Mouse (Mus musculus): Measurements from ENCODE around the gene Gabarap. TPM values are rescaled to one million over a fixed set of nuclear protein-coding genes. Genes with fewer than 3 reads are reported as not detected.

Gabarap gene
- polyA plus RNA-seq, 1 experiment from 2014 or later: 1,136 TPM

DNA sequence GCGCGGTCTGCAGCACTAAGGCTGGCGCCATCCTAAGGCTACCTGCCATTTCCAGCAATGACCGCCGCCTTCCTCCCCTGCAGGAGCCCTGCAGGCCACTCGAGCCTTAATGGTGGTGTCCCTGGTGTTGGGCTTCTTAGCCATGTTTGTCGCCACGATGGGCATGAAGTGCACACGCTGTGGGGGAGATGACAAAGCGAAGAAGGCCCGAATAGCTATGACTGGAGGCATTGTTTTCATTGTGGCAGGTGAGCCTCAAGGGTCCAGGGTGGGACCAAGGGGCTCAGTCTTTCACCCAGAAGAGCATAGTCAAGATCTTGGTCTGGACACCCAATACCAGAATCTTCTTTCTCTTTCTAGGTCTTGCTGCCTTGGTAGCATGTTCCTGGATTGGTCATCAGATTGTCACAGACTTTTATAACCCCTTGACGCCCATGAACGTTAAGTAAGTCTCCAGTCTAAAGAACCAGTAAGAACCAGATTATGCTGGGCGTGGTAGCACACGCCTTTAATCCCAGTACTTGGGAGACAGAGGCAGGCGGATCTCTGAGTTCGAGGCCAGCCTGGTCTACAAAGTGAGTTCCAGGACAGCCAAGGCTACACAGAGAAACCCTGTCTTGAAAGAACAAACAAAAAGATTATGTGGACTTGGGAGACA lies 24.0 kb upstream of the Gabarap start:
- WGBS: 19% methylated on average over 17 of the region's 17 CpGs
- Histone ChIP-seq H3K4me1 (replicated peaks; ENCODE audit: control insufficient read depth, insufficient read depth, low read length) (no peaks in the 10 kb centered on the region), H3K4me2 (replicated peaks; ENCODE audit: low read depth) (peak overlapping the region; percentile 70), H3K27me3 (replicated peaks; ENCODE audit: control insufficient read depth, insufficient read depth, low read length) (0 out of 2 replicates have a peak, but pooled peaks cover 4% of the 10 kb centered on the region), H3K9ac (ENCODE audit: low read depth, low read length) (peak overlapping the region; percentile 90), H3K4me3 (ENCODE audit: low read depth, low read length) (peak overlapping the region; percentile 68), H3K36me3 (ENCODE audit: control insufficient read depth, insufficient read depth) (peaks cover 12% of the 10 kb centered on the region), H3K9me3 (ENCODE audit: control insufficient read depth) (no peaks in the 10 kb centered on the region), H3K27ac (ENCODE audit: low read depth, low read length) (peak overlapping the region; percentile 96)
- no peak for ATAC-seq
- TF ChIP-seq CTCF (IDR thresholded peaks at IDR 0.05; ENCODE audit: low read depth): no peak

DNA sequence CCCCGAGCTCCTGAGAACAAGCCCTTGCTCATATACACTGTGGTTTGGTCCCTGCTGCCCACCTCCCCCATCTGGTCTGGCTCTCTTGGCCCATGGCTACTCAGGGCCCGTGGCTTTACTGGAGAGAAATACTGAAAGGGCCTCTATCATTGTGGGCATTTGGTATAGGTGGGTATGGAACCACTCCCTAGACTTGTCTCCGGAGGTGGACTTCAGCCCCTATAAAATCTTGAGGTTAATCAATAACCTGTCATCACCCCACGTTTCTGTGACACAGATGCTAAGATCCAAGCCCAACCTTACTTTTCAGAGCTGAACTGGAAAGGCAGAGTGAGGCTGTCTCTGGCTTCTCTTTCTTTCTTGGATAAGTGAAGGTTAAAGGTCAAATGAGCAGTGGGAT lies 22.1 kb upstream of the Gabarap start:
- ATAC-seq: peak; percentile 49
- Histone ChIP-seq H3K36me3 (ENCODE audit: control insufficient read depth, insufficient read depth) (peaks cover 27% of the 10 kb centered on the region), H3K4me2 (replicated peaks; ENCODE audit: low read depth) (peak overlapping the region; percentile 70), H3K27me3 (replicated peaks; ENCODE audit: control insufficient read depth, insufficient read depth, low read length) (0 out of 2 replicates have a peak, but pooled peaks cover 4% of the 10 kb centered on the region), H3K4me1 (replicated peaks; ENCODE audit: control insufficient read depth, insufficient read depth, low read length) (no peaks in the 10 kb centered on the region), H3K9ac (ENCODE audit: low read depth, low read length) (no peak overlapping the region), H3K9me3 (ENCODE audit: control insufficient read depth) (no peaks in the 10 kb centered on the region), H3K27ac (ENCODE audit: low read depth, low read length) (peak overlapping the region; percentile 96), H3K4me3 (ENCODE audit: low read depth, low read length) (no peak overlapping the region)
- WGBS: 33% methylated on average over 4 of the region's 4 CpGs
- TF ChIP-seq CTCF (IDR thresholded peaks at IDR 0.05; ENCODE audit: low read depth): no peak

DNA sequence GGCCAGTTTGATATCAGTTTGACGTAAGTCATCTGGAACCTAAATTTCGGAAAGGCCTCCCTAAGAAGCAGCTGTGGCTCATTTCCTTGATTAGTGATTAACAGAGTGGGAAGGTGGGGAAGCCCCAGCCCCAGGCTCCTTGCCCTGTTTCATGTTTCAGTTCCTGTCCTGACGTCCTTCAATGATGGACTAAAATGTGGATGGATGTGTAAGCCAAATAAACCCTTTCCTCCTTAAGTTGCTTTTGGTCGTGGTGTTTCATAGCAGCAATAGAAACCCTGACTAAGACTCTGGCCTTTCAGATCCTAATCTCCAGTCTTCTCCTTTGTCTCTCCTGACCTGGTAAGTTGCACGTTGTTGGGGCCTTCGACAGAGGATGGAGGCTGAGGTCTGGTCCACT lies 20.7 kb upstream of the Gabarap start:
- Histone ChIP-seq H3K4me3 (ENCODE audit: low read depth, low read length) (no peak overlapping the region), H3K27me3 (replicated peaks; ENCODE audit: control insufficient read depth, insufficient read depth, low read length) (0 out of 2 replicates have a peak, but pooled peaks cover 3% of the 10 kb centered on the region), H3K27ac (ENCODE audit: low read depth, low read length) (peak overlapping the region; percentile 17; the same call in 1 of the 2 replicates), H3K36me3 (ENCODE audit: control insufficient read depth, insufficient read depth) (peaks cover 35% of the 10 kb centered on the region), H3K4me2 (replicated peaks; ENCODE audit: low read depth) (0 out of 2 replicates have a peak overlapping the region, but pooled peaks have one; percentile 2), H3K9ac (ENCODE audit: low read depth, low read length) (no peak overlapping the region), H3K9me3 (ENCODE audit: control insufficient read depth) (no peaks in the 10 kb centered on the region), H3K4me1 (replicated peaks; ENCODE audit: control insufficient read depth, insufficient read depth, low read length) (no peaks in the 10 kb centered on the region)
- TF ChIP-seq CTCF (IDR thresholded peaks at IDR 0.05; ENCODE audit: low read depth): no peak
- WGBS: 41% methylated on average over 6 of the region's 6 CpGs
- ATAC-seq: no peak

DNA sequence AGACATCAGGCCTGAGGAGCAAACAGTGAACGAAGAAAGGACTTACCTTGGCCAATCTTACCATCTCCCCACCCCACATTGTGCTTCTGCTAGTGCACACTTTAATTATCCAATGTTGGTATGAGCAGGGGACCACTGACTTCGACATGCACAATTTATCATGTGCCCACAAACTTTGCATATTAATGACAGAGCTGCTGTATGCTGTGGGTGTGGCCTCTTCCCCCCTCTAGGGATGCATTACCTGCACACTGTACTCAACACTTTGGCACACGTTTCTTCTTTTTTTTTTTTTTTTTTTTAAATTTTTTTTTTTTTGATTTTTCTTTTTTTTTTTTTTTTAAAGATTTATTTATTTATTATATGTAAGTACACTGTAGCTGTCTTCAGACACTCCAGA lies 20.2 kb upstream of the Gabarap start:
- Histone ChIP-seq H3K4me2 (replicated peaks; ENCODE audit: low read depth) (0 out of 2 replicates have a peak overlapping the region, but pooled peaks have one; percentile 2), H3K9me3 (ENCODE audit: control insufficient read depth) (no peaks in the 10 kb centered on the region), H3K9ac (ENCODE audit: low read depth, low read length) (no peak overlapping the region), H3K4me3 (ENCODE audit: low read depth, low read length) (no peak overlapping the region), H3K27ac (ENCODE audit: low read depth, low read length) (peak overlapping the region; percentile 17; the same call in 1 of the 2 replicates), H3K36me3 (ENCODE audit: control insufficient read depth, insufficient read depth) (peaks cover 40% of the 10 kb centered on the region), H3K27me3 (replicated peaks; ENCODE audit: control insufficient read depth, insufficient read depth, low read length) (no peaks in the 10 kb centered on the region), H3K4me1 (replicated peaks; ENCODE audit: control insufficient read depth, insufficient read depth, low read length) (no peaks in the 10 kb centered on the region)
- no peak for ATAC-seq
- TF ChIP-seq CTCF (IDR thresholded peaks at IDR 0.05; ENCODE audit: low read depth): no peak
- 47% methylated on average over 3 of the region's 3 CpGs for WGBS

DNA sequence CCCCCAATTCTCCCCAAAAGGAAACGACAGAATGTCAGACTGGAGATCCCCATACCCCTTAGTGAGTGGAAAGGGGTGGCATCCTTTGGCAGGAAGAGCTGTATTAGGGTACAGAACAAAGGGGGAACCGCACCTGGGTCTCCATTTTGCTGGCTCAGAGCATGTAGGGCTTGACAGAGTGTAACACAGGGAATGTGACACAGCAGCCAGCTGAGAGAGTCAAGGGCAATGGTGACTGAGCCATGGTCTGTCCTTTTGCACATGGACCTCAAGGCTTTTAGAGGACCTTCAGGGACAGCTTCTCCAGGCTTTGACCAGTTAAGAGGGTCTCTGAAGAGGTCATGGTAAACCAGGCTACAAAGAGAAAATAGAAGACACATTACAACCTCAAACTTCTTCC lies 16.0 kb upstream of the Gabarap start:
- peaks cover 44% of the 10 kb centered on the region for H3K36me3 ChIP-seq (ENCODE audit: control insufficient read depth, insufficient read depth)
- no peak for TF ChIP-seq CTCF (IDR thresholded peaks at IDR 0.05; ENCODE audit: low read depth)
- H3K4me3 ChIP-seq (ENCODE audit: low read depth, low read length): no peak overlapping the region
- no peak overlapping the region for H3K4me2 ChIP-seq (replicated peaks; ENCODE audit: low read depth)
- H3K9me3 ChIP-seq (ENCODE audit: control insufficient read depth): no peaks in the 10 kb centered on the region
- no peaks in the 10 kb centered on the region for H3K27me3 ChIP-seq (replicated peaks; ENCODE audit: control insufficient read depth, insufficient read depth, low read length)
- no peak overlapping the region for H3K27ac ChIP-seq (ENCODE audit: low read depth, low read length)
- no peak overlapping the region for H3K9ac ChIP-seq (ENCODE audit: low read depth, low read length)
- H3K4me1 ChIP-seq (replicated peaks; ENCODE audit: control insufficient read depth, insufficient read depth, low read length): no peaks in the 10 kb centered on the region
- no peak for ATAC-seq
- 93% methylated on average over 2 of the region's 2 CpGs for whole genome bisulfite sequencing

DNA sequence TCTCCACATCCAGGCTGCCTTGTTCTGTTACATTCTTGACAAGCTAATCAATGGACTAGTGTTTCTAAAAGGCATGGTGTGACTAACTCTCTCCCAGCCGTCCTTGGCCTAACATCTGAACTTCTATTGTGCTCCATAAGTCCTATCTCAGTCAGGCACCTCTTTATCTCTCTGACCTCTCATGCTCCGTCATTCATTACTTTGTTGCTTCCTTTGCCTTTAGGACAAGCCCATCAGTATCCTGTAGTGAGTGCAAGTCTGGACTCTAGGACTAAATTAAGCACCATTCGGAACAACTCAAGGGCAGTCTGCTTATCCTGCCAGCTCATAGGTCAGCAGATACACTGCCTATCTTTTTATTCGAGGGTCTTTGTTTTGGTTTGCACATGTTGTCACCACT lies 14.7 kb upstream of the Gabarap start:
- Histone ChIP-seq H3K4me2 (replicated peaks; ENCODE audit: low read depth) (no peak overlapping the region), H3K36me3 (ENCODE audit: control insufficient read depth, insufficient read depth) (peaks cover 42% of the 10 kb centered on the region), H3K4me3 (ENCODE audit: low read depth, low read length) (no peak overlapping the region), H3K9me3 (ENCODE audit: control insufficient read depth) (no peaks in the 10 kb centered on the region), H3K27ac (ENCODE audit: low read depth, low read length) (no peak overlapping the region), H3K27me3 (replicated peaks; ENCODE audit: control insufficient read depth, insufficient read depth, low read length) (no peaks in the 10 kb centered on the region), H3K4me1 (replicated peaks; ENCODE audit: control insufficient read depth, insufficient read depth, low read length) (no peaks in the 10 kb centered on the region), H3K9ac (ENCODE audit: low read depth, low read length) (no peak overlapping the region)
- WGBS: 76% methylated on average over 4 of the region's 4 CpGs
- no peak for TF ChIP-seq CTCF (IDR thresholded peaks at IDR 0.05; ENCODE audit: low read depth)
- ATAC-seq: no peak

Measured in intestine, postnatal 0 days (tissue).